In the genomic region with DNA sequence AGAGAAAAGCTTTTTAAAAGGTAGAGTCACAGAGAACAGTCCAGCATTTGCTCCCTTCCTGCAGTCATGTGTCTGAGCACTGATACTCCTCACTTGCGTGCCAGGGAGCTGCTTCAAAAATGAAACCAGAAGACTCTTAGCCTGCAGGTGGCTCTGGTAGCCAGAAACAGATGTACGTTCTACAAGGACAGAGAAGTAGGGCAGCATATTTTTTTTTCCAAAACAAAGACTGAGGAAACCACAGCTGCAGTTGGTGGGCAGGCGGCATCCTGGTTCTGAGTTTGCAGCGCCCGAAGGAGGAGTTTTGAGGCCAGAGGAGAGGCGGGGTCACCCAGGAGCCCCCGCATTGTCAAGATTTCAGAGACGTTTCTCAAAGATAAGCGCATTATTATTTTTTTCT, we compare ENCODE assay signal across 8 mouse cellular contexts. TPM values are rescaled to one million over a fixed set of nuclear protein-coding genes. Genes with fewer than 3 reads are reported as not detected.
A peak's percentile ranks its signal among the peaks of the same experiment; 100 is the strongest.
DNase-seq lines count a peak whose midpoint lies in the region; ATAC-seq and TF ChIP-seq lines count a peak whose summit lies in the region.

No protein-coding gene starts in this region.

- H3K4me1 ChIP-seq in embryonic facial prominence, embryonic 12.5 days: peaks cover 17% of the 10 kb centered on the region; the same call in 1 of the 2 replicates
- peaks cover 57% of the 10 kb centered on the region for H3K4me1 ChIP-seq in thymus, adult 2 months (replicated peaks; ENCODE audit: control insufficient read depth, insufficient read depth, low read length)
- no peaks in the 10 kb centered on the region for H3K4me1 ChIP-seq in hindbrain, embryonic 16.5 days (ENCODE audit: control insufficient read depth, insufficient read depth, low read depth, low read length)

- intact Hi-C loops in heart, postnatal 10 days (cut with DNase I): loop anchor here (5.0 kb wide), 2 partner anchors 65 to 125 kb away; no protein-coding TSS in a partner anchor
- intact Hi-C loops in left cerebral cortex, postnatal 14 days (cut with DNase I): no loop called here

- no peak for TF ChIP-seq CTCF in thymus, adult 2 months (IDR thresholded peaks at IDR 0.05; ENCODE audit: borderline replicate concordance, control insufficient read depth, extremely low read depth, insufficient read depth, low read length, poor library complexity)

- no peak overlapping the region for H3K9ac ChIP-seq in embryonic facial prominence, embryonic 12.5 days
- H3K9ac ChIP-seq in hindbrain, embryonic 16.5 days (ENCODE audit: low read depth, low read length): no peak overlapping the region

- no peak for ATAC-seq in embryonic facial prominence, embryonic 12.5 days (ENCODE audit: insufficient number of reproducible peaks, insufficient read depth, low FRiP score, low TSS enrichment)
- ATAC-seq in hindbrain, embryonic 16.5 days: no peak

- DNase-seq in right cerebral cortex, adult 18-20 months: peak; percentile 64
- no peak for DNase-seq in right cerebral cortex, postnatal 4 days
- peak; percentile 56 to 68 for DNase-seq in heart, postnatal 10 days
- peak; percentile 55 to 67 for DNase-seq in left cerebral cortex, postnatal 14 days (ENCODE audit: low spot score in 2 of 2)
- peak; percentile 87 for DNase-seq in thymus, adult 2 months

- no peaks in the 10 kb centered on the region for H3K9me3 ChIP-seq in embryonic facial prominence, embryonic 12.5 days
- no peaks in the 10 kb centered on the region for H3K9me3 ChIP-seq in hindbrain, embryonic 16.5 days (ENCODE audit: control insufficient read depth, low read length)

- H3K36me3 ChIP-seq in embryonic facial prominence, embryonic 12.5 days: no peaks in the 10 kb centered on the region
- no peaks in the 10 kb centered on the region for H3K36me3 ChIP-seq in macrophage (ENCODE audit: inconsistent target)
- H3K36me3 ChIP-seq in thymus, adult 2 months (ENCODE audit: control insufficient read depth, insufficient read depth, low read length): no peaks in the 10 kb centered on the region
- H3K36me3 ChIP-seq in hindbrain, embryonic 16.5 days (ENCODE audit: control insufficient read depth, insufficient read depth, low read length): no peaks in the 10 kb centered on the region

- peak overlapping the region; percentile 67 for H3K27ac ChIP-seq in embryonic facial prominence, embryonic 12.5 days
- H3K27ac ChIP-seq in macrophage: peak overlapping the region; percentile 36
- H3K27ac ChIP-seq in thymus, adult 2 months (ENCODE audit: control insufficient read depth, insufficient read depth, low read length): peak overlapping the region; percentile 100
- H3K27ac ChIP-seq in hindbrain, embryonic 16.5 days (ENCODE audit: low read depth, low read length): no peak overlapping the region

- no peaks in the 10 kb centered on the region for H3K79me2 ChIP-seq in macrophage (ENCODE audit: inconsistent target)

- WGBS in embryonic facial prominence, embryonic 12.5 days: 27% methylated on average over 9 of the region's 9 CpGs
- 2% methylated on average over 9 of the region's 9 CpGs for WGBS in macrophage (ENCODE audit: missing documents)
- WGBS in thymus, adult 2 months: 2% methylated on average over 9 of the region's 9 CpGs
- 64% methylated on average over 9 of the region's 9 CpGs for WGBS in hindbrain, embryonic 16.5 days

- TF ChIP-seq POLR2A in thymus, adult 2 months (IDR thresholded peaks at IDR 0.05; ENCODE audit: control insufficient read depth, extremely low read depth, insufficient read depth, low read length, poor library complexity): 0 out of 2 replicates have a peak, but pooled peaks have one; percentile 37

- no peaks in the 10 kb centered on the region for H3K27me3 ChIP-seq in embryonic facial prominence, embryonic 12.5 days
- no peaks in the 10 kb centered on the region for H3K27me3 ChIP-seq in thymus, adult 2 months (ENCODE audit: control insufficient read depth, insufficient read depth, low read length)
- H3K27me3 ChIP-seq in hindbrain, embryonic 16.5 days (replicated peaks; ENCODE audit: control insufficient read depth, insufficient read depth, low read length): no peaks in the 10 kb centered on the region

- no peak overlapping the region; the same call in 1 of the 2 replicates for H3K4me2 ChIP-seq in embryonic facial prominence, embryonic 12.5 days (replicated peaks)
- no peak overlapping the region for H3K4me2 ChIP-seq in hindbrain, embryonic 16.5 days (ENCODE audit: low read length)

- H3K4me3 ChIP-seq in embryonic facial prominence, embryonic 12.5 days: no peak overlapping the region
- H3K4me3 ChIP-seq in macrophage (ENCODE audit: inconsistent target): 0 out of 2 replicates have a peak overlapping the region, but pooled peaks have one; percentile 0
- no peak overlapping the region for H3K4me3 ChIP-seq in thymus, adult 2 months (ENCODE audit: control insufficient read depth, insufficient read depth, low read length)
- H3K4me3 ChIP-seq in hindbrain, embryonic 16.5 days (ENCODE audit: low read length): no peak overlapping the region

RNA-seq across cellular contexts. Expression of a gene that starts 5.9 kb away (rescaled TPM):
- 155 and 160 TPM in 2 replicates for polyA plus RNA-seq in embryonic facial prominence, embryonic 12.5 days (2016; fragmentation: Nextera tagmentation; extraction: Ambion mirVana)
- total RNA-seq in heart, postnatal 10 days (2021): 10 to 100 TPM; 34.1 to 40.0 TPM
- total RNA-seq in left cerebral cortex, postnatal 14 days (2021): 10 to 100 TPM; 20.5 to 22.8 TPM
- 100 to 1,000 TPM in 9 of 26 experiments, 10 to 100 TPM in 17; 10.1 to 399 (median 78.4) TPM for total RNA-seq in macrophage (2018; cell fraction: chromatin; rRNA removed)
- total RNA-seq in macrophage (2018; cell fraction: cytosol; rRNA removed): 100 to 1,000 TPM in 13 of 26 experiments, 10 to 100 TPM in 13; 30.9 to 230 (median 97.0) TPM
- 100 to 1,000 TPM in 8 of 26 experiments, 10 to 100 TPM in 18; 16.4 to 314 (median 54.6) TPM for total RNA-seq in macrophage (2018; cell fraction: nucleus; rRNA removed)
- polyA plus RNA-seq in macrophage (2018): 214 to 549 TPM (median 282 TPM) in 3 replicates
- polyA plus RNA-seq in thymus, adult 2 months (2012; rRNA removed): 168 and 169 TPM in 2 replicates
- polyA plus RNA-seq in hindbrain, embryonic 16.5 days (2015; fragmentation: Nextera tagmentation; extraction: Ambion mirVana): 59.6 and 63.8 TPM in 2 replicates
